9 mouse cellular contexts compared by ENCODE assay signal in genomic region chr8:77214665-77215064, GRCm38 (mm10).
DNase-seq lines count a peak whose midpoint lies in the region; ATAC-seq lines count a peak whose summit lies in the region.
"Had no signal": no experiment of that assay in that cellular context is flagged by ENCODE, and none has a peak within 500 bp of the region (broad histone marks: within the 10 kb centered on the region; RNA-seq: fewer than 3 reads in every experiment).

No protein-coding gene starts in this region.

- H3K36me3 ChIP-seq in heart, embryonic 15.5 days = no peaks in the 10 kb centered on the region
- H3K36me3 ChIP-seq in midbrain, embryonic 14.5 days (ENCODE audit: control insufficient read depth, insufficient read depth, low read length) = no peaks in the 10 kb centered on the region
- H3K36me3 ChIP-seq in midbrain, embryonic 13.5 days = no peaks in the 10 kb centered on the region
- no peaks in the 10 kb centered on the region for H3K36me3 ChIP-seq in intestine, embryonic 15.5 days
- no peaks in the 10 kb centered on the region for H3K36me3 ChIP-seq in midbrain, embryonic 10.5 days

- H3K4me2 ChIP-seq in heart, embryonic 15.5 days = peak overlapping the region; percentile 32; the same call in 1 of the 2 replicates
- no peak overlapping the region for H3K4me2 ChIP-seq in midbrain, embryonic 14.5 days (ENCODE audit: low read length)
- no peak overlapping the region for H3K4me2 ChIP-seq in midbrain, embryonic 13.5 days (replicated peaks)
- 0 out of 2 replicates have a peak overlapping the region, but pooled peaks have one; percentile 39 for H3K4me2 ChIP-seq in intestine, embryonic 15.5 days (replicated peaks)

- no peak for DNase-seq in heart, postnatal 36 days
- DNase-seq in midbrain, embryonic 14.5 days = peak; percentile 84
- DNase-seq in skeletal muscle tissue, adult 2 months (ENCODE audit: low read depth, low spot score) = peak; percentile 25
- DNase-seq in left cerebral cortex, adult 8-10 months (ENCODE audit: low spot score in 2 of 2) = no peak
- no peak for DNase-seq in midbrain, embryonic 10.5 days (ENCODE audit: low spot score)
- DNase-seq: cerebellum, adult 9-10 months had no signal

- H3K4me3 ChIP-seq in heart, embryonic 15.5 days = no peak overlapping the region
- no peak overlapping the region for H3K4me3 ChIP-seq in midbrain, embryonic 14.5 days (replicated peaks; ENCODE audit: low read depth, low read length)
- no peak overlapping the region for H3K4me3 ChIP-seq in midbrain, embryonic 13.5 days (replicated peaks)
- H3K4me3 ChIP-seq in intestine, embryonic 15.5 days (replicated peaks) = no peak overlapping the region
- H3K4me3 ChIP-seq in midbrain, embryonic 10.5 days = no peak overlapping the region

- WGBS in heart, embryonic 15.5 days = 40% methylated on average over 8 of the region's 8 CpGs
- WGBS in midbrain, embryonic 14.5 days = 68% methylated on average over 8 of the region's 8 CpGs
- 77% methylated on average over 8 of the region's 8 CpGs for WGBS in midbrain, embryonic 13.5 days
- 46% methylated on average over 8 of the region's 8 CpGs for WGBS in intestine, embryonic 15.5 days
- WGBS in midbrain, embryonic 10.5 days = 93% methylated on average over 8 of the region's 8 CpGs

- no peak overlapping the region for H3K9ac ChIP-seq in heart, embryonic 15.5 days
- H3K9ac ChIP-seq in midbrain, embryonic 14.5 days (replicated peaks; ENCODE audit: low read length) = no peak overlapping the region
- no peak overlapping the region for H3K9ac ChIP-seq in midbrain, embryonic 13.5 days (replicated peaks)
- no peak overlapping the region for H3K9ac ChIP-seq in intestine, embryonic 15.5 days

- no peaks in the 10 kb centered on the region for H3K27me3 ChIP-seq in heart, embryonic 15.5 days
- no peaks in the 10 kb centered on the region for H3K27me3 ChIP-seq in midbrain, embryonic 14.5 days (ENCODE audit: control insufficient read depth, insufficient read depth, low read length)
- H3K27me3 ChIP-seq in midbrain, embryonic 13.5 days = no peaks in the 10 kb centered on the region
- H3K27me3 ChIP-seq in intestine, embryonic 15.5 days (replicated peaks) = no peaks in the 10 kb centered on the region
- no peaks in the 10 kb centered on the region for H3K27me3 ChIP-seq in midbrain, embryonic 10.5 days (ENCODE audit: low read depth, poor library complexity, severe bottlenecking)

- intact Hi-C loops in heart, postnatal 36 days (cut with DNase I) = no loop called here

- H3K4me1 ChIP-seq in heart, embryonic 15.5 days (replicated peaks) = peaks cover 15% of the 10 kb centered on the region
- no peaks in the 10 kb centered on the region for H3K4me1 ChIP-seq in midbrain, embryonic 14.5 days (ENCODE audit: control insufficient read depth, insufficient read depth, low read length)
- H3K4me1 ChIP-seq in midbrain, embryonic 13.5 days (replicated peaks) = 0 out of 2 replicates have a peak, but pooled peaks cover 7% of the 10 kb centered on the region
- H3K4me1 ChIP-seq in intestine, embryonic 15.5 days (replicated peaks) = peaks cover 3% of the 10 kb centered on the region; the same call in 1 of the 2 replicates
- peaks cover 4% of the 10 kb centered on the region; the same call in 1 of the 2 replicates for H3K4me1 ChIP-seq in midbrain, embryonic 10.5 days

- no peak for ATAC-seq in heart, embryonic 15.5 days (replicated peaks; ENCODE audit: insufficient number of reproducible peaks, insufficient read depth, low FRiP score, low read depth)
- ATAC-seq in midbrain, embryonic 14.5 days (ENCODE audit: low FRiP score, low TSS enrichment) = no peak
- no peak for ATAC-seq in midbrain, embryonic 13.5 days
- ATAC-seq in intestine, embryonic 15.5 days = peak; percentile 62; the same call in 1 of the 2 replicates

- no peaks in the 10 kb centered on the region for H3K9me3 ChIP-seq in heart, embryonic 15.5 days (replicated peaks)
- no peaks in the 10 kb centered on the region for H3K9me3 ChIP-seq in midbrain, embryonic 14.5 days (ENCODE audit: control insufficient read depth, low read length)
- H3K9me3 ChIP-seq in midbrain, embryonic 13.5 days = no peaks in the 10 kb centered on the region
- H3K9me3 ChIP-seq in intestine, embryonic 15.5 days = no peaks in the 10 kb centered on the region
- no peaks in the 10 kb centered on the region for H3K9me3 ChIP-seq in midbrain, embryonic 10.5 days (replicated peaks)

- peak overlapping the region; percentile 64; the same call in 1 of the 2 replicates for H3K27ac ChIP-seq in heart, embryonic 15.5 days
- no peak overlapping the region for H3K27ac ChIP-seq in midbrain, embryonic 14.5 days (replicated peaks; ENCODE audit: low read depth, low read length)
- H3K27ac ChIP-seq in midbrain, embryonic 13.5 days = no peak overlapping the region
- H3K27ac ChIP-seq in intestine, embryonic 15.5 days = 0 out of 2 replicates have a peak overlapping the region, but pooled peaks have one; percentile 48
- H3K27ac ChIP-seq in midbrain, embryonic 10.5 days (replicated peaks) = no peak overlapping the region

Comparison
In these comparisons a context has a peak if more than half of its experiments do, and no peak if none do; other contexts are left out.
1. DNase-seq: peak in midbrain, embryonic 14.5 days (single experiment) and skeletal muscle tissue, adult 2 months (single experiment); none in heart, postnatal 36 days (0 of 2), left cerebral cortex, adult 8-10 months (0 of 2) and midbrain, embryonic 10.5 days (single experiment).
2. H3K27ac ChIP-seq: peak in heart, embryonic 15.5 days (single experiment) and intestine, embryonic 15.5 days (single experiment); none in midbrain, embryonic 14.5 days (single experiment), midbrain, embryonic 13.5 days (single experiment) and midbrain, embryonic 10.5 days (single experiment).
3. H3K4me2 ChIP-seq: peak in heart, embryonic 15.5 days (single experiment) and intestine, embryonic 15.5 days (single experiment); none in midbrain, embryonic 14.5 days (single experiment) and midbrain, embryonic 13.5 days (single experiment).